Mouse (Mus musculus) ES-Bruce4 (cell line): Measurements from ENCODE around the gene Neu2.

ENCODE experiments used
- EP300 ChIP-seq: IDR thresholded peaks from 2 replicates; pipeline ENCODE4 v1.6.1; 2011; ENCODE audit warnings: low read depth, low read length; ENCODE audit not compliant: insufficient read depth
- POLR2A ChIP-seq: IDR thresholded peaks from one replicate; pipeline ENCODE4 v1.8.1; 2011; ENCODE audit warnings: low read length; ENCODE audit not compliant: insufficient read depth

GRCm38 (mm10) chr1:87625254-87626025 is 115.8 kb downstream of the Neu2 start:
- TF ChIP-seq EP300: no peak
- TF ChIP-seq POLR2A: no peak
